Mouse (Mus musculus) small intestine, adult 2 months (tissue): ENCODE data around the gene H2al1d.
"Not testable (repeated sequence)": the region's sequence is repeated elsewhere in the genome, so short reads cannot be mapped to it uniquely, and the experiment has no call there.

Experiments used
- CTCF ChIP-seq: fragments of 200-500 bp; IDR thresholded peaks from 2 replicates; pipeline ENCODE4 v1.5.1; 2012; ENCODE audit warnings: low read depth, mild to moderate bottlenecking, control low read depth, inconsistent platforms, low read length, moderate library complexity, mixed read lengths; ENCODE audit not compliant: insufficient replicate concordance, insufficient read length; ENCODE audit errors: extremely low read depth
- POLR2A ChIP-seq: fragments of 200-500 bp; IDR thresholded peaks from 2 replicates; pipeline ENCODE4 v1.6.1; 2012; ENCODE audit warnings: low read depth, mild to moderate bottlenecking, control low read depth, inconsistent platforms, low read length, moderate library complexity

GRCm38 (mm10) chrX:11327522-11327921, 18.9 kb downstream of the H2al1d start, which contains the start of gene H2al1j:
- TF ChIP-seq CTCF, POLR2A: not testable (repeated sequence)
